Mouse (Mus musculus): ENCODE measurements around the gene Arrb2.

DNA sequence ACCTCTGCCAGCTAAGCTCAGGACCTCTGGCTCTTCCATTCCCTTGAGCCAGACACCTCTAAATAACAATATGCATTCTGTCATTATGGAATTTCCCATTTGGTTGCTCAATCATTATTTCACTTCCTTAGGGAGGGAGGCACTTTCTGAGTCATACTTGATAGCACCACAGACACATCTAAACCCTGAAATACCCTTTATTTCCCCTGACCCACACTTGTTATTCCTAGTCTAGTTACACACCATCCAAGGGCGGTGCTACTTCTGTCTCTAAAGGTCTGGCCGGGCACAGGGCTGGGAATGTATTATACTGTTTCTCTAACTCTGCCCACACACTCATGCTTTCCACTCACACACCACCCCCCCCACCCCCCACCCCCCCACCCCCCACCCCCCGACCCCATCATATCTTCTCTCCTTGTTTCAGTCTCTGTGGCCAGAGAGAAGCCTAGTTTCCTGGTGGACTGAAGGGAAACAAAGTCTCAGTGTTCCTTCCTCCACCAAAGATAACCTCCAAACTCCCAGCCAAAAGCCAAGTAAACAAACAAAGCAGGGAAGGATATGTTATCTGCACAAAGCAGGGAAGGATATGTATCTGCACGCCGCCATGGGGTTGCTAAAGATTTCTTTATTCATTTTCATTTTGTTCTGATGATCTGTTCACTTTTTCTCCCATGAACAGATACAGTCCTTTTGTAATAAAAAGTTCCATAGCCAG is 35.6 kb downstream of the Arrb2 start:
- no peak for TF ChIP-seq CTCF (IDR thresholded peaks at IDR 0.05; ENCODE audit: borderline replicate concordance, insufficient read depth, low read length)
- no peak for TF ChIP-seq POLR2A (IDR thresholded peaks at IDR 0.05; ENCODE audit: low read depth, low read length)
